Mouse (Mus musculus) heart, postnatal 36 days (tissue): ENCODE data around the gene Ccr1l1. TPM values are rescaled to one million over a fixed set of nuclear protein-coding genes. Genes with fewer than 3 reads are reported as not detected.

ENCODE experiments used
- DNase-seq, 2 experiments: peaks; one replicate each; pipeline ENCODE4 v3.0.0; 2021 to 2022
- intact Hi-C: fragments of 180-260 bp; cut with DNase I; formaldehyde crosslinking; loops from one replicate; pipeline ENCODE4 v1.15.1; 2025
- total RNA-seq, 2 experiments: library from RNA; stranded (reverse); gene quantifications; 2 replicates each; pipeline ENCODE4 v1.2.3; 2021

Ccr1l1 gene
- total RNA-seq, 2 experiments from 2014 or later = not detected

- intact Hi-C loops = no loop called here
- no peak for DNase-seq
Measured at GRCm38 (mm10) chr9:123930476-123930875, 47.7 kb downstream of the Ccr1l1 start.

DNA sequence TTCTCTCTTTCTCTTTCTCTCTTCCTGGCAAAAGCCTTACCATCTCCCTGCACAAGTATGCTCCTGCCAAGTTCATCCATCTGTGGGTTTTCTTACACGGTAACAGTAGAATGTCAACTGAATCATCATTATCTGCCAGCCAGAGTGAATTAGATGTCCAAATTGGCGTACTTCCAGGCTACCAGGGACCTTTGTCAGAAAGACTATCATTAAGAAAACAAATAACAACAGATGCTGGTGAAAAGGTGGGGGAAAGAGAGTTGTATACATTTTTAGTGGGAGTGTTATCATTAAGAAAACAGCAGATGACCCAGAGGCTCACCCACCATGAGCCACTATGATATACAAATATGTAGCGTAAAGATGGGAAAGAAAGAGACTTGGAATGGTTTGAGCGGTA lies 48.3 kb downstream of the Ccr1l1 start:
- intact Hi-C loops = no loop called here
- DNase-seq = no peak

GRCm38 (mm10) chr9:123928759-123929246 lies 49.4 kb downstream of the Ccr1l1 start:
- intact Hi-C loops = no loop called here
- peak; percentile 28 to 42 for DNase-seq

DNA sequence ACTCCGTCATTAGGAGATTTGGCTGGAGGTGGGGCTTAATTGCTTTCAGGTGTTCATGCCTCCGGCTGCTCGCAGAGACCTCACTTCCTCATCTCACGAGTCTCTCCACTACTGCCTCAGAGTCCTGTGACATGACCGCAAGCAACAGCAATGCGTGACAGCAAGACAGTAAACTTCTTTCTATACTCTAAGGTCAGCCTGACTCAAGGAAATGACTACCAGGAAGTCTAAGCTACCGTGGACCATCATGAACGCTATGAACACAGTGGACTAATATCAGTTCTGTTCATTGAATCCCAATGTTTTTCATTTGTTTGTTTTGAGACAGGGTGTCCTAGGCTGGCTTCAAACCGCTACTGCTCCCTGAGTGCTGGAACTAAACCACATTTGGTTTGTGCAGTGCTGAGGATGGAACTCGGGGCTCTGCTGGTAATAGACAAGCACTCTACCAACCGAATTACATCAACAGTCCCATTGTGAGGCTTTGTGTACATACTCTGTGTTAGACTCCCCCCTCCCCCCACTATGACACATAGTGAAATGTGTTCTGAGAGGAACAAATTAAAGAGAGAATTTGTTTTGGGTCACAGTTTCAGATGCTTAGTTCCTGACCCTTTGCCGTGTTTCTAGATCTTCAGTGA lies 50.0 kb downstream of the Ccr1l1 start:
- intact Hi-C loops = no loop called here

DNA sequence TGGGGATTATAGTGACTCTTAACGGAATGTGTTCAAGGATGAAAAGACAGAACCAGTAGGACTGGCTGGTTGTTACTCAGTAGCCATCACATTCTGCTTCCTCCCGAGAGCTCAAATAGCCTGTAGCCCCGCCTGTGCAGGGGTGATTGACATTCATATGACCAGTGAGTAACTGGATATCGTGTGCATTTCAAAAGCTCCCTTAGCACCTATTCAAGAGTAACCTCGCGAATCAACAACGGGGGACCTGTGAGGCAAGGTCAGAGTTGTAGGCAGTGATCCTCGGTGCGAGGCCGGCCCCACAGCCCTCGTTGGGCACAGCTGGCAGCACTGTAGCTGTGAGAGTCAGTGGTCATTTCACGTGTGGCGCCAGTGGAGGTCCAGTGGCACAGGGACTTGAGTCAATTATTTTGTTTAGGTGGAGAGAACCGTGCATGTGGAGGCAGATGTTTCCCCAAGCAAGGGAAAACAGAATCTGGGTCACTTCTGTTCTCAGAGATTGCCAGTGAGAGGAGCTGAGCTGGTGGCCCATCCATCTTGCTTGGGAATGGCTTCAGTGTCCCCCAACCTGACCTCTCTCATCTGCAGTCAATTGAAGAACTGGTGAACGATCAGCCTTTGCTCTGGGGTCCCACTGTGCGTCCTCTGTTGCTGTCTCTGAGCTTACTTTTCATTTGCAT lies 50.8 kb downstream of the Ccr1l1 start:
- intact Hi-C loops = no loop called here
- no peak for DNase-seq

More for the DNA sequence above, 50.0 kb downstream of the Ccr1l1 start:
- no peak for DNase-seq

Other genes starting within 250 kb of the Ccr1l1 start
- not detected for gene Cxcr6, start 171.9 kb downstream of the Ccr1l1 start, total RNA-seq
- 100 to 1,000 TPM; 273 to 277 TPM for gene Fyco1, start 126.5 kb downstream of the Ccr1l1 start, total RNA-seq
- not detected for gene Xcr1, start 116.4 kb downstream of the Ccr1l1 start, total RNA-seq
- 1 to 10 TPM; 1.1 to 1.3 TPM for gene Ccr1, start 9.7 kb downstream of the Ccr1l1 start, total RNA-seq
- not detected for gene Ccr3, start 43.6 kb upstream of the Ccr1l1 start, total RNA-seq
- gene Ccr2, start 123.5 kb upstream of the Ccr1l1 start, total RNA-seq = 1 to 10 TPM; 1.2 to 1.7 TPM
- gene Ccr5, start 143.1 kb upstream of the Ccr1l1 start, total RNA-seq = 1 to 10 TPM; 1.5 to 5.1 TPM